Mouse (Mus musculus) cerebellum, adult 11-12 months (tissue): ENCODE measurements at regions not wholly inside any gene's neighbourhood (a gene's known extent, or its start where the extent isn't known, plus 50 kb on each side); places are given as distances from the start of the nearest gene placed in this dataset.
"Not testable (repeated sequence)": the region's sequence is repeated elsewhere in the genome, so short reads cannot be mapped to it uniquely, and the experiment has no call there.

Experiments
- DNase-seq: peaks from one replicate; pipeline ENCODE4 v3.0.0; 2022

GRCm38 (mm10) chr13:82058872-82059271 lies 276.0 kb downstream of the Cetn3 start:
- DNase-seq, result no peak

- DNase-seq, result no peak
These were observed 276.6 kb downstream of the Cetn3 start for GRCm38 (mm10) chr13:82059498-82059897.

- not testable (repeated sequence) for DNase-seq
These were observed 281.0 kb downstream of the Cetn3 start for GRCm38 (mm10) chr13:82063880-82064279.

GRCm38 (mm10) chr13:82066174-82066573 lies 283.3 kb downstream of the Cetn3 start:
- DNase-seq, result no peak

DNA sequence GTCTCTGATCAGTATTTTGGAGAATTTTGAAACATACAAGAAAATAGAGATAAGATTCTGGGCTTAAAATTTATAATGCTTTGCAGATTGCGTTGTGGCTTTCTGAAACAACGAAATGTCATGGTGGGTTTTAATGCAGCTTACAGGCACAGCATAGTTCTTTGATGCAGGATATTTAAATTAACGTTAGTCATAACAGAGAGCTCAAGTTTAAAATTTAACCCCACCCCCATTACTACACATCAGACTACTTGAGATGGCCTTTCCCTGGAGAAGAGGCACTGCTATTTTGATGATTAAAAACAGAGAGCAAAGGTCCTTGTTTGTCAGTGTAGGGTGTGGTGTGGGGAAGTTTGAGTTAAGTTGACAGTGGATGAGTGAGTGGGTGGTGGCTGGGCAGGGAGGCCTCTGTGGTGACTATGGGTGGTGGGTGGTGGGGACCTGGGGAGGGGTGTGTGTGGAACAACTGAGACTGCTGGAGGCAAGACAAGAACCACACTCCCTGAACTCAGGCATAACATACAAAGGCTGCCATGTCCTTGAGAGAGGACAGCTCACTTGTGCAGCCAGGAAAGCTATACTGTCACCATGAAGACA lies 283.9 kb downstream of the Cetn3 start:
- no peak for DNase-seq

DNA sequence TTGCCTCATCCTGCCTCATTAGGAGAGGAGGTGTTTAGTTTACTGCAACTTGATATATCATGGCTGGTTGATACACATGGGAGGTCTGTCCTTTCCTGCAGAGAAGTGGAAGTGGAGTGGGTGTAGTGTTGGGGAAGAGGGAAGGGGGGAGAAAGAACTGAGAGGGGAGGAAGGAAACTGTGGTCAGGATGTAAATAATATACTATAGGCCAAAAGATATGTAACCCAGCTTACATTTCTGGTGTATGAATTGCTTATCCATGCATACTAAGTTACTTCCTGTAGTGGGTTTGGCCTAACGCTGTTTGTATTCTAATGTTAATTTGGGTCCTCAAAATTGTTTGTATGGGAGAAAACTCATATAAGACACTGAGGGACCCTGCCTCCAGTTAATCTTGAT lies 289.6 kb downstream of the Cetn3 start:
- DNase-seq, result no peak

- no peak for DNase-seq
These were observed 290.5 kb downstream of the Cetn3 start for GRCm38 (mm10) chr13:82073343-82073742.

DNA sequence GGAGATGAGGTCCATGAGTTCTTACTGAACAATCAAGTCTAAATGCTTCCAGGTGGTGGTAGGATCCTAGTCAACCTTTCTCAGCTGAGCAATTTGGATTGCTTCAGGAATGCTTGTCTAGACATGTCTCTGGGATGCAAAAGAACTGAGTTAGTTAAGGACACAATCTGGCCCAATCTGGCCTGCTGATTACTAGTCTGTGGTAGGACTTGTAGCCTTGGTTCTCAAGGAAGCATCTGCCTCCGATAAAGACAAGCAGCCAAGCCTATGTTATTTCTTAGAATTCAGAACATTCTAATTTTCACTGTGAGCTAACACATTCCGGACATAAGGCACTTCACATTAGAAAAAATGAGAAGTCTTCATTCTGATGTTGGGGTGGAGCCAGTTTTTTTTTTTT lies 298.5 kb downstream of the Cetn3 start:
- DNase-seq, result no peak

- DNase-seq, result no peak
These were observed 304.8 kb downstream of the Cetn3 start for GRCm38 (mm10) chr13:82087635-82088034.

GRCm38 (mm10) chr13:82092186-82092585 lies 309.3 kb downstream of the Cetn3 start:
- DNase-seq, result no peak

DNA sequence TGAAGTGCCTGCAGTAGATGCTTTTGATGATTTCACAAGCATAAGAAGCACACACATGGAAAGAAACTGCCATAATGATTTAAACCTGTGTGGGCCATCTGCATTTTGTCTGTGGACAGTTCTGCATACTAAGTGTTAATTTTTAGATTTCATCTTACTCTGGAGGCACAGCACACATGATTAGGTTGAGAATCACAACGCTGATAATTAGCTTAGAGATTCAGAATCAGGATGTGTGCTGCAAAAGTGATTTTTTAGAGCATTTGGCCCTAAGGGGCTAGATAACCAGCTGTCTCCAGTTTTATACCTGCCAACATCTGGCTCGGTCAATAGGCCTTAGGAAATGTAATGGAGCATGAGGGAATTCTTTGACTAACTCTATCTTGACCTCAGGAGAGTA lies 323.2 kb downstream of the Cetn3 start:
- no peak for DNase-seq

DNA sequence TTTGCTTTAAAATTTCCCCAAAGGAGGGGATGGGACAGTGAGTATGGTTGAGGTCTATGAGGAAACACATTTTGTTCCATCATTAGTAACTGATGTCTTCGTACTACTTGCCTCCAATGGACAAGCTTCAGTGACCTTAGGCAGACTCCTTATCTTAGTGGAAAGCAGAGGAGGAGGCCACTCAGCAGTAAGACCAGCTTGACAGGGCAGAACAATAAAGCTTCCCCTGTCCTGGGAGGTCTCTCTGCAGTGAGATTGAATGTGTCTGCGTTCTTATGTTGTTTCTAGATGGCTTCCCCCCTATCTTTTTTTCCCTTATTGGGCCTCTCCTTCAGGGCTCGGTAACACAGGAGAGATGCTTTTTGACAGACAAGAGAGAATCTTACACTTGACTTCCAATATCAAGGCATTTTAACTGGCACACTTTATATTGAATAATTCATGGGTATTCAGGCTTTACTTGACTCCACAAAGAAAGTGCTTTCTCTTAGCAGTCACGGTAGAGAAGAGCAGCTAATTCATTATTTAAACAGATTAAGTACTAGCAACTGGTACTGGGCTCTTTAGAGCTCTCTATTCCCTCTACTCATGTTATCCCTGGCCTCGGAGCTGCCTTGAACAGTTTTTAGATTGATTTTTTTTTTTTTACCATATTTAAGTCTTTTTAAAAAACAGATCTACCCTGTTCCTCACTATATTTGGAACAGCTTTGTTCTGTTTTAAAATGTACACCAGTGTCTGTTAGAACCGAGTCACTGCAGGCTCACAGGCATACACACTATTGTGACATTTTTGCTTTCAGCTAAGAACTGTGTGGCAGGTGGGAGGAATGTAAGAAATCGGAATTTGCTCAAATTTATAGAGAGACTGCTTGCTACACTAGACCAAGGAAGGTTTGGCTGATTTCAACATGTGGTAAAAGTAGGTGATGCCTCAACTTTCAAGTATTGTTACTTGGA lies 347.2 kb downstream of the Cetn3 start:
- no peak for DNase-seq
